Mouse (Mus musculus) gastrocnemius, adult 8-10 months (tissue): ENCODE measurements around the gene Gm13290. TPM values are rescaled to one million over a fixed set of nuclear protein-coding genes. Genes with fewer than 3 reads are reported as not detected.
A peak's percentile ranks its signal among the peaks of the same experiment; 100 is the strongest.
"Not testable (repeated sequence)": the region's sequence is repeated elsewhere in the genome, so short reads cannot be mapped to it uniquely, and the experiment has no call there.

Experiments used
- DNase-seq, 2 experiments: peaks; one replicate each; pipeline ENCODE4 v3.0.0; 2022; ENCODE audit warnings: low spot score in 2 of 2
- total RNA-seq, 4 experiments: library from RNA; stranded (reverse); gene quantifications; 2 replicates each; pipeline ENCODE4 v1.2.4; 2022

The Gm13290 gene
- total RNA-seq, 4 experiments from 2014 or later, result not detected

- not testable (repeated sequence) for DNase-seq
Observed at GRCm38 (mm10) chr4:88781831-88782230, 8.2 kb downstream of the Gm13290 start, which contains the start of gene Ifnz. Ifnz (plus strand) TSS chr4:88782131.

- DNase-seq, result not testable (repeated sequence)
Observed at GRCm38 (mm10) chr4:88782335-88782734, 8.7 kb downstream of the Gm13290 start.

- DNase-seq, result not testable (repeated sequence)
Observed at GRCm38 (mm10) chr4:88785409-88785808, 11.8 kb downstream of the Gm13290 start, which contains the start of gene Gm13276. Gm13276 (plus strand) TSS chr4:88785709.

- peak; percentile 17 to 48 for DNase-seq
Observed at GRCm38 (mm10) chr4:88788402-88788801, 14.8 kb downstream of the Gm13290 start, which contains the start of gene Gm13277. Gm13277 (plus strand) TSS chr4:88788632.

GRCm38 (mm10) chr4:88791250-88791649, 17.6 kb downstream of the Gm13290 start, which contains the start of gene Gm13278:
Gm13278 (plus strand) TSS chr4:88791550.
- not testable (repeated sequence) for DNase-seq

GRCm38 (mm10) chr4:88793936-88794675, 20.5 kb downstream of the Gm13290 start, which contains the start of gene Gm13275:
Gm13275 (plus strand) TSS chr4:88794487.
- DNase-seq, result peak; percentile 63

GRCm38 (mm10) chr4:88797097-88797496, 23.5 kb downstream of the Gm13290 start, which contains the start of gene Gm13279:
Gm13279 (plus strand) TSS chr4:88797397.
- DNase-seq, result not testable (repeated sequence)

- not testable (repeated sequence) for DNase-seq
Observed at GRCm38 (mm10) chr4:88799365-88799764, 25.7 kb downstream of the Gm13290 start, which contains the start of gene Gm13285. Gm13285 (plus strand) TSS chr4:88799665.

GRCm38 (mm10) chr4:88802954-88803353, 29.3 kb downstream of the Gm13290 start, which contains the start of gene Gm13287:
Gm13287 (plus strand) TSS chr4:88803254.
- DNase-seq, result not testable (repeated sequence)

- DNase-seq, result not testable (repeated sequence)
Observed at GRCm38 (mm10) chr4:88805231-88805630, 31.6 kb downstream of the Gm13290 start, which contains the start of gene Gm13288. Gm13288 (plus strand) TSS chr4:88805531.

- DNase-seq, result peak in 1 of 2 experiments; percentile 10
Observed at GRCm38 (mm10) chr4:88805761-88806160, 32.1 kb downstream of the Gm13290 start.

- no peak for DNase-seq
Observed at GRCm38 (mm10) chr4:88815928-88816327, 42.3 kb downstream of the Gm13290 start, which contains the start of gene Ifna7. Ifna7 (plus strand) TSS chr4:88816228.

GRCm38 (mm10) chr4:88819659-88820058, 46.0 kb downstream of the Gm13290 start, which contains the start of gene Ifna11:
Ifna11 (plus strand) TSS chr4:88819959.
- no peak for DNase-seq

GRCm38 (mm10) chr4:88822995-88823394, 49.4 kb downstream of the Gm13290 start:
- DNase-seq, result no peak

Other genes with a start within 250 kb of the Gm13290 start
- not detected for gene Ifna15, start 215.6 kb upstream of the Gm13290 start, total RNA-seq
- gene Ifna14, start 202.0 kb upstream of the Gm13290 start, total RNA-seq, result not detected
- gene Ifna9, start 181.4 kb upstream of the Gm13290 start, total RNA-seq, result not detected
- not detected for gene Ifna12, start 170.5 kb upstream of the Gm13290 start, total RNA-seq
- not detected for gene C87499, start 139.4 kb upstream of the Gm13290 start, total RNA-seq
- not detected for gene Ifna13, start 129.4 kb upstream of the Gm13290 start, total RNA-seq
- gene Ifna16, start 96.9 kb upstream of the Gm13290 start, total RNA-seq, result not detected
- not detected for gene Ifna2, start 89.9 kb upstream of the Gm13290 start, total RNA-seq
- not detected for gene Ifnab, start 82.5 kb upstream of the Gm13290 start, total RNA-seq
- gene Gm26566, start 52.0 kb upstream of the Gm13290 start, total RNA-seq, result under 1 TPM in 3 of 4 experiments, not detected in 1; 0.24 to 0.51 (median 0.38) TPM
- 10 to 100 TPM; 54.5 to 64.5 (median 57.9) TPM for gene Klhl9, start 51.4 kb upstream of the Gm13290 start, total RNA-seq
- gene Gm13271, start 19.0 kb upstream of the Gm13290 start, total RNA-seq, result not detected
- gene Gm13283, start 13.7 kb upstream of the Gm13290 start, total RNA-seq, result not detected
- not detected for gene Gm13289, start 3.1 kb downstream of the Gm13290 start, total RNA-seq
- not detected for gene Gm13272, start 6.0 kb downstream of the Gm13290 start, total RNA-seq
- not detected for gene Ifnz, start 8.3 kb downstream of the Gm13290 start, total RNA-seq
- gene Gm13276, start 11.9 kb downstream of the Gm13290 start, total RNA-seq, result not detected
- gene Gm13277, start 14.8 kb downstream of the Gm13290 start, total RNA-seq, result not detected
- gene Gm13278, start 17.7 kb downstream of the Gm13290 start, total RNA-seq, result not detected
- gene Gm13275, start 20.7 kb downstream of the Gm13290 start, total RNA-seq, result not detected
- gene Gm13279, start 23.6 kb downstream of the Gm13290 start, total RNA-seq, result not detected
- not detected for gene Gm13285, start 25.8 kb downstream of the Gm13290 start, total RNA-seq
- gene Gm13287, start 29.4 kb downstream of the Gm13290 start, total RNA-seq, result not detected
- not detected for gene Gm13288, start 31.7 kb downstream of the Gm13290 start, total RNA-seq
- gene Ifna7, start 42.4 kb downstream of the Gm13290 start, total RNA-seq, result not detected
- gene Ifna11, start 46.1 kb downstream of the Gm13290 start, total RNA-seq, result not detected
- gene Ifna6, start 53.6 kb downstream of the Gm13290 start, total RNA-seq, result not detected
- gene Ifna5, start 61.7 kb downstream of the Gm13290 start, total RNA-seq, result not detected
- not detected for gene Ifna4, start 68.0 kb downstream of the Gm13290 start, total RNA-seq
- not detected for gene Ifna1, start 76.3 kb downstream of the Gm13290 start, total RNA-seq
- gene Ifne, start 106.4 kb downstream of the Gm13290 start, total RNA-seq, result not detected